Mouse (Mus musculus) gonadal fat pad, adult 2 months (tissue): ENCODE data around the gene Fbxo2. TPM values are rescaled to one million over a fixed set of nuclear protein-coding genes. Genes with fewer than 3 reads are reported as not detected.
"Not testable (repeated sequence)": the region's sequence is repeated elsewhere in the genome, so short reads cannot be mapped to it uniquely, and the experiment has no call there.

ENCODE experiments used
- DNase-seq: peaks from one replicate; pipeline ENCODE4 v3.0.0-alpha.2; 2012; ENCODE audit warnings: low read depth
- polyA plus RNA-seq: library from polyadenylated mRNA; depleted of rRNA; stranded (reverse); fragments of >200 nt; gene quantifications from 2 replicates; pipeline ENCODE4 v1.2.3, GENCODE M21; 2012; rRNA removed

Fbxo2 gene
- polyA plus RNA-seq, 1 experiment, result 0.97 TPM

DNA sequence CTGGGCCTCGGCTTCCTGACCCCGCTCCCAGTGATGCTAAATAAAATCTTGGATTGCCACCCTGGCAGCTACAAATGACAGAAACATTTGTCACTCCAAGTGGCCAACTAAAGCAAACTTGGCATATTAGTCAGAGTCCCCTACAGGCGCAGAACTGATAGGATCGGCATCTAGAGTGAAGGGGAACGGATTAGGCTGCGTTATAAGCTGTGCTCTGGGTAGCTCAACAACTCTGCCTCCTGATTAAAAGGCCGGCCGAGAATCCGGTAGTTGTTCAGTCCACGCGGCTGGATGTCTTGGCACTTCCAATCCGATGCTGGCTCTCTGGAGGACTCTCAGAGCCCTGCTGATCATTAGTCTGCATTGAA is 14.1 kb downstream of the Fbxo2 start:
- DNase-seq, result no peak

- not testable (repeated sequence) for DNase-seq
Observed at GRCm38 (mm10) chr4:148176603-148177002, 16.2 kb downstream of the Fbxo2 start.

DNA sequence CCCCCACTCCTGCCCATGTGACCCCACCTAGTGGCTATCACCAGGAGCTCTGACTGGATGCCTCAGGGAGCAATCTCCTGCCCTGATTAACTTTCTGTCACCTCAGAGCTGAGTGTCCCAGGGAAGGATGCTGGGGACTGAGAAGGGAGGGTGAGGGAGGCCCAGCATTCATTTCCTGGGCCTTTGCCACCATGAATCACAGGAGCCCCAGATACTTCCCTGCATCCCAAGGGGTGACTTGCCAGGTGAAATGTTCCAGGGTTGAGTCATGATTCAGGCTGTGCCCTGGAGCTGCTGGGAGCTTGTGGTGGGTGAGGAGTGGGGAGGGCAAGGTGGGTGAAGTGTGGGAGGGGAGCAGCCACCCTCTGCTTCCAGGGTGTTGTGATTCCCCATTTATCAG is 17.3 kb downstream of the Fbxo2 start:
- no peak for DNase-seq

- DNase-seq, result no peak
Observed at GRCm38 (mm10) chr4:148181483-148181882, 21.1 kb downstream of the Fbxo2 start.

DNA sequence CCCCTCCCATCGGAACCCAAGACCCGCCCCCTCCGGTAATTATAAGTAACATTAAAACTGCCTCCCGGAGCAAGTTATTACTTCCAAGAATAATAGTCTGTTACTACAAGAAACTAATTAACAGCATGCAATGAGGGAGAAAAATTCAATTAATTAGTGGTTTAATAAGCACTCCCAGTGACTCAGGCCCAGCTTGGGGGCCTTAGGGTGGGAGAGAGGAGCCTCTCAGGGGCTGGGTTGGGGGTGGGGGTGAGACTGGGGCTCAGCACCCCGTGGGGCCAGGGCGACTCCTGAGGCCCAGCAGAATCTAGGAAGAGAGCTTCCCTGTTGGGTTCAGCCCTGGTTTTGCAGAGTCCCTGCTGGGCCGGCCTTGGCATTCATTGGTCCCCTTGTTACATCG is 21.9 kb downstream of the Fbxo2 start:
- DNase-seq, result no peak

DNA sequence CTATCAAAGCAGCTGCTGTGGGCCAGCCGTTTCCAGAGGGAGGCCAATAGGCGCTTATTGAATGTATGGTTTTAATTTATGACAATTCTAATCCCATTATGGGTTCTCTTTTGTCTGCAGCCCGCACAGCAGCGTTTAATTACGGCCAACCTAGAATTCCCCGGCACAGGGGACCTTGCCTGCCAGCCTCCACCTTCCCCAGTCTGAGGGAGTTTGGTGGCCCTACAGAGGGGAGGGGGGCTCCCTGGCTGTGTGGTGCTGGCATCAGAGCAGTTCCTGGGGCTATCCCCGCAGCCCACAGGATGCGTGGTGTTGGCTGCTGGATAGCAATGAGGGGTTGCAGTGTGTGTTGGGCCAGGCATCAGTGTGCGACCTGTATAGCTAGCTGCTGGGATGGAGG is 24.1 kb downstream of the Fbxo2 start:
- DNase-seq, result no peak

GRCm38 (mm10) chr4:148185819-148186218 is 25.4 kb downstream of the Fbxo2 start:
- DNase-seq, result no peak

DNA sequence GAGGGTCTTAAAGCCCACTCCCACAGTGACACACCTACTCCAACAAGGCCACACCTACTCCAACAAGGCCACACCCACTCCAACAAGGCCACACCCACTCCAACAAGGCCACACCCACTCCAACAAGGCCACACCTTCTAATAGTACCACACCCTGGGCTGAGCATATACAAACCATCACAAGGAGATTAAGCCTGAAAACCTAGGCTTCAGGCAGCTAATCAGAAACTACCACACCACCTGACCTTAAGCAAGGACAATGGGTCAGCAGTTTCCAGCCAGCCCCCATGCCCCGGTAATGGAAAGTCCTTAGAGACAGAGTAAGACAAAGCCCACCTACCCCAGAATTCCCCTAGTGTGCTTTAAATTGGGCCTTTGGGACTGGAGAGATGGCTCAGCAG is 28.3 kb downstream of the Fbxo2 start:
- DNase-seq, result not testable (repeated sequence)

- no peak for DNase-seq
Observed at GRCm38 (mm10) chr4:148192707-148193245, 32.4 kb downstream of the Fbxo2 start.

DNA sequence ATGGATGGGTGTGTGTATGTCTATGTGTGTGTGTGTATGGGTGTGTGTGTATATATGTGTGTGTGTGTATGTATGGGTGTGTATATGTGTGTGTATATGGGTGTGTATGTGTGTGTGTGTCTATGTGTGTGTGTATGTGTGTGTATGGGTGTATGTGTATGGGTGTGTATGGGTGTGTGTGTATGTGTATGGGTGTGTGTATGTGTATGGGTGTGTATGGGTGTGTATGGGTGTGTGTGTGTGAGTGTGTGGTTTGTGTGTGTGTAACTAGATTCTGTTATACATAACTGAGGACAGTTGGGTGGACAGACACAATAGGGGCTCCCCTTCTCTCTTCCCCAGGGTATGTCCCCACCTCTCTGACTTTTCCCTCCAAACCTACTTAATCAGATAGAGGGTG is 34.0 kb downstream of the Fbxo2 start:
- DNase-seq, result no peak

GRCm38 (mm10) chr4:148198721-148199120 is 38.3 kb downstream of the Fbxo2 start:
- no peak for DNase-seq

- DNase-seq, result no peak
Observed at GRCm38 (mm10) chr4:148203557-148203956, 43.1 kb downstream of the Fbxo2 start.

DNA sequence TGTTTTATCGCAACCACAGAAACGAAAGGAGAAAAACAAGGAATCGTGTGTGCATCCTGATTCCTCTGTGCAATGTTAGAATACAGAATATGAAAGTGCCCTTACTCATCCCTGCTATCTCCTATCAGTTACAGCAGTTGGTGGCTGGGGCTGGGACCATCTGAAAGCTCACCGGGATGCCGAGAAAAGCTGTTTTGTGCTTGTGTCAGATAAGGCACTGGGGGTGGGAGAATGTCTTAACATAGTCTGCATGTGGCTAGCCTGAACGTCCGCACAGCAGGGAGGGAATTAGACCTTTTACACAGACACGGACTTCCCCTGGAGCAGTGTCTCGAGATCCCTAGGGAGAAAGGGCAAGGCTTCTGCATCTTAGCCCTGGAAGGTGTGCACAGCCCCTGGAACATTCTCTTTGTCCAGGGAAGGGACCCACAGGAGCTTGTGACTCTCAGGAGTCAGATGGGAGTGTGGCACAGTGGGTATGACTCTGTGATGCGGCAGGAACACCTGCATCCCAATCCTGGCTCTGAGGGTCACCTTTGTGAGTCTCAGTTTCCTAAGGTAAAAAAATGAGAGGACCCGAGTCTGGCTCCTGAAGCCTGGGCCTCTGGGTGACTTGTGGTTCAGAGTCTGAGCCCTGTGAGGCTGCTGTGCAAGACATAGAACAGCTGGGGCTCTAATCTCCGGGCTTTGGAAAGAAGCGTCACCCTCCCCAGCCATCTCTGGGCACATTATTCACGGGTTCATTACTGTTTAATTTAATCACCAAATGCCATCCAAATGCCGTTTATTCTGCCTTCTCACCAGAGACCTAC is 43.8 kb downstream of the Fbxo2 start:
- no peak for DNase-seq

GRCm38 (mm10) chr4:148204873-148205232 is 44.4 kb downstream of the Fbxo2 start:
- DNase-seq, result no peak

DNA sequence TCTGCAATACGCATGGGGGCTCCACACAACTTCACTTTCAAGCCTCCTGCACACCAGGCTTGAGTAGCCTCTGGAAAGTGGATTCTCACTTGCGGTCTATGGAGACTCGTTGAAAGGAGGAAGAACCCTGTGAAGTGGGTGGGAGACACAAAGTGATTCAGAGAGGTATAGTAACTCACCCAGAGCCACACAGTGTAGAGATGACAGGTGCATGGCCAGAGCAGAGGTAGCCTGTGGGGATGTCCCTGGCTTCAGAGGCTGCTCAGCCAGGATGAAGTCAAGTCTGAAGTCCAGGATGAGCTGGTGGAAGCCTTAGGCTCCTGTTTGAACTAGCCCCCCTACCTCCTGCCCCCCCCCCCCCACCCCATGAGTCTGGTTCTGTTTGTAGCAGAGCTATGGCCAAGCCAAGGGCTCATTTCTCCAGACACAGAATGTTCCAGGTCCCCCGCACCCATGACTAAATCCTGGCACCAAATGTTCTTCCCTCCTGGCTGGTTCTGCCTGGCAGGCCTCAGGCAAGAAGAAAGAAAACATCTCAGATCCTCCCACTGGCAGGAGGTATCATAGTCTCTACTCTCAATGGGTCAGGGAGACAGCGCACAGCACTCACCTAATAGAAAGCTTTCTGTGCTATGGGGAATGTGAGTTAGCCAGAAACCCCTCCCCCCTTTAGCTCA is 54.2 kb downstream of the Fbxo2 start:
- DNase-seq, result no peak

GRCm38 (mm10) chr4:148215264-148215900 is 55.0 kb downstream of the Fbxo2 start:
- no peak for DNase-seq

Other genes with a start within 250 kb of the Fbxo2 start
- 58.3 and 67.4 TPM in 2 replicates for gene Plod1, start 223.9 kb upstream of the Fbxo2 start, polyA plus RNA-seq
- 67.2 and 67.7 TPM in 2 replicates for gene 2510039O18Rik, start 219.7 kb upstream of the Fbxo2 start, polyA plus RNA-seq
- gene Nppb, start 174.8 kb upstream of the Fbxo2 start, polyA plus RNA-seq, result not detected in 2 replicates
- not detected in 2 replicates for gene Nppa, start 159.9 kb upstream of the Fbxo2 start, polyA plus RNA-seq
- gene Clcn6, start 121.8 kb upstream of the Fbxo2 start, polyA plus RNA-seq, result 12.4 and 17.8 TPM in 2 replicates
- 43.2 and 48.2 TPM in 2 replicates for gene Mthfr, start 121.5 kb upstream of the Fbxo2 start, polyA plus RNA-seq
- 29.4 and 30.3 TPM in 2 replicates for gene Agtrap, start 72.6 kb upstream of the Fbxo2 start, polyA plus RNA-seq
- gene Mad2l2, start 30.2 kb upstream of the Fbxo2 start, polyA plus RNA-seq, result 34.8 and 38.1 TPM in 2 replicates
- 0.04 and 0.09 TPM in 2 replicates for gene Draxin, start 29.9 kb upstream of the Fbxo2 start, polyA plus RNA-seq
- 68.1 and 72.5 TPM in 2 replicates for gene Fbxo6, start 8.5 kb upstream of the Fbxo2 start, polyA plus RNA-seq
- gene Fbxo44, start 139 bp upstream of the Fbxo2 start, polyA plus RNA-seq, result 14.3 and 20.6 TPM in 2 replicates
- 0.06 and 0.15 TPM in 2 replicates for gene Disp3, start 127.3 kb downstream of the Fbxo2 start, polyA plus RNA-seq